ENCODE assay signal across 20 mouse cellular contexts in genomic region chr7:24621193-24621592, GRCm38 (mm10). TPM values are rescaled to one million over a fixed set of nuclear protein-coding genes. Genes with fewer than 3 reads are reported as not detected.
A peak's percentile ranks its signal among the peaks of the same experiment; 100 is the strongest.
DNase-seq lines count a peak whose midpoint lies in the region; ATAC-seq and TF ChIP-seq lines count a peak whose summit lies in the region.
"Had no signal": no experiment of that assay in that cellular context is flagged by ENCODE, and none has a peak within 500 bp of the region (broad histone marks: within the 10 kb centered on the region; RNA-seq: fewer than 3 reads in every experiment).

No protein-coding gene starts in this region.

- no peaks in the 10 kb centered on the region for H3K9me3 ChIP-seq in lung, postnatal 0 days (ENCODE audit: low read length)
- H3K9me3 ChIP-seq: hindbrain, embryonic 15.5 days; liver, embryonic 15.5 days had no signal

- no peak for DNase-seq in kidney, adult 2 months
- no peak for DNase-seq in kidney, postnatal 25 days
- DNase-seq in lung, postnatal 0 days (ENCODE audit: low spot score): no peak
- no peak for DNase-seq in lung, postnatal 4 days
- peak; percentile 70 for DNase-seq in ES-CJ7 (ENCODE audit: low read depth, low spot score)
- DNase-seq in induced T-regulatory cell, adult 2 months (ENCODE audit: low read depth): peak; percentile 48
- DNase-seq in adipocyte (ENCODE audit: low spot score): no peak
- no peak for DNase-seq in right cerebral cortex, postnatal 25 days
- DNase-seq: adrenal gland, postnatal 25 days; cerebellum, adult 9-10 months; heart, adult 11 months; heart, postnatal 14 days; layer of hippocampus, adult 9-11 months; thymus, postnatal 14 days had no signal

- no peak for TF ChIP-seq EP300 in lung, postnatal 0 days (IDR thresholded peaks at IDR 0.05)

- H3K27ac ChIP-seq in kidney, adult 2 months (ENCODE audit: insufficient read depth, low read depth, low read length): no peak overlapping the region
- H3K27ac ChIP-seq in lung, postnatal 0 days (ENCODE audit: low read length): no peak overlapping the region
- H3K27ac ChIP-seq: forebrain, embryonic 13.5 days; hindbrain, embryonic 15.5 days; liver, embryonic 15.5 days had no signal

- WGBS in kidney, adult 2 months: 86% methylated on average over 3 of the region's 3 CpGs
- WGBS in lung, postnatal 0 days: 85% methylated on average over 3 of the region's 3 CpGs

- no peak overlapping the region for H3K4me2 ChIP-seq in lung, postnatal 0 days (replicated peaks; ENCODE audit: low read depth, low read length)
- H3K4me2 ChIP-seq: forebrain, embryonic 13.5 days; hindbrain, embryonic 15.5 days; liver, embryonic 15.5 days had no signal

- no peak for ATAC-seq in lung, postnatal 0 days
- ATAC-seq: forebrain, embryonic 13.5 days had no signal

- H3K36me3 ChIP-seq in kidney, adult 2 months (ENCODE audit: control insufficient read depth, insufficient read depth, low read length): no peaks in the 10 kb centered on the region
- H3K36me3 ChIP-seq in lung, postnatal 0 days (ENCODE audit: insufficient read depth, low read length): no peaks in the 10 kb centered on the region; the same call in 1 of the 2 replicates
- H3K36me3 ChIP-seq: hindbrain, embryonic 15.5 days had no signal

- H3K4me3 ChIP-seq in kidney, adult 2 months (ENCODE audit: insufficient read depth, low read depth, low read length): no peak overlapping the region
- no peak overlapping the region for H3K4me3 ChIP-seq in lung, postnatal 0 days (ENCODE audit: low read depth, low read length)
- H3K4me3 ChIP-seq: forebrain, embryonic 13.5 days; hindbrain, embryonic 15.5 days; liver, embryonic 15.5 days had no signal

- no peaks in the 10 kb centered on the region for H3K4me1 ChIP-seq in kidney, adult 2 months (ENCODE audit: control insufficient read depth, insufficient read depth, low read length)
- no peaks in the 10 kb centered on the region for H3K4me1 ChIP-seq in lung, postnatal 0 days (ENCODE audit: insufficient read depth, low read depth, low read length)
- H3K4me1 ChIP-seq: hindbrain, embryonic 15.5 days; liver, embryonic 15.5 days had no signal

- H3K27me3 ChIP-seq in kidney, adult 2 months (replicated peaks; ENCODE audit: control insufficient read depth, insufficient read depth, low read length): no peaks in the 10 kb centered on the region
- H3K27me3 ChIP-seq in lung, postnatal 0 days (replicated peaks; ENCODE audit: insufficient read depth, low read length): no peaks in the 10 kb centered on the region
- H3K27me3 ChIP-seq: forebrain, embryonic 13.5 days; hindbrain, embryonic 15.5 days; liver, embryonic 15.5 days had no signal

- peak; percentile 14; the same call in 1 of the 2 replicates for TF ChIP-seq CTCF in kidney, adult 2 months (conservative IDR thresholded peaks at IDR 0.05; ENCODE audit: insufficient read depth, insufficient read length, low read depth, low read length)
- TF ChIP-seq CTCF in lung, postnatal 0 days (IDR thresholded peaks at IDR 0.05): peak; percentile 43

- H3K9ac ChIP-seq in lung, postnatal 0 days (replicated peaks; ENCODE audit: low read depth): no peak overlapping the region
- H3K9ac ChIP-seq: forebrain, embryonic 13.5 days; hindbrain, embryonic 15.5 days; liver, embryonic 15.5 days had no signal

- no peak for TF ChIP-seq POLR2A in kidney, adult 2 months (IDR thresholded peaks at IDR 0.05; ENCODE audit: low read depth, low read length)

RNA-seq across cellular contexts. Expression of gene Phldb3, which starts 10.6 kb away (rescaled TPM):
- polyA plus RNA-seq in kidney, adult 2 months (2012; rRNA removed): 2.8 and 3.1 TPM in 2 replicates
- polyA plus RNA-seq in lung, postnatal 0 days (2015; fragmentation: Nextera tagmentation; extraction: Ambion mirVana): 0.33 and 0.42 TPM in 2 replicates
- polyA plus RNA-seq: forebrain, embryonic 13.5 days; hindbrain, embryonic 15.5 days; neural tube, embryonic 14.5 days had no signal

RNA-seq across cellular contexts. Expression of gene Lypd3, which starts 15.2 kb away (rescaled TPM):
- 0.06 and 0.67 TPM in 2 replicates for polyA plus RNA-seq in kidney, adult 2 months (2012; rRNA removed)
- not detected in 2 replicates for polyA plus RNA-seq in lung, postnatal 0 days (2015; fragmentation: Nextera tagmentation; extraction: Ambion mirVana)
- polyA plus RNA-seq: forebrain, embryonic 13.5 days; liver, embryonic 15.5 days had no signal

RNA-seq across cellular contexts. Expression of gene Zfp575, which starts 33.8 kb away (rescaled TPM):
- polyA plus RNA-seq in kidney, adult 2 months (2012; rRNA removed): 0.11 and 0.15 TPM in 2 replicates
- 1.5 TPM in 2 replicates for polyA plus RNA-seq in lung, postnatal 0 days (2015; fragmentation: Nextera tagmentation; extraction: Ambion mirVana)

RNA-seq across cellular contexts. Expression of gene Ethe1, which starts 33.9 kb away (rescaled TPM):
- polyA plus RNA-seq in kidney, adult 2 months (2012; rRNA removed): 172 and 173 TPM in 2 replicates
- polyA plus RNA-seq in lung, postnatal 0 days (2015; fragmentation: Nextera tagmentation; extraction: Ambion mirVana): 13.4 and 14.5 TPM in 2 replicates

RNA-seq across cellular contexts. Expression of gene Tex101, which starts 55.3 kb away (rescaled TPM):
- 0.14 TPM in 1 of 2 replicates, not detected in the other for polyA plus RNA-seq in kidney, adult 2 months (2012; rRNA removed)
- not detected in 2 replicates for polyA plus RNA-seq in lung, postnatal 0 days (2015; fragmentation: Nextera tagmentation; extraction: Ambion mirVana)
- polyA plus RNA-seq: embryonic facial prominence, embryonic 14.5 days; forebrain, embryonic 13.5 days; hindbrain, embryonic 15.5 days; neural tube, embryonic 14.5 days; stomach, embryonic 14.5 days had no signal

Comparison
In these comparisons a context has a peak if more than half of its experiments do, and no peak if none do; other contexts are left out.
1. DNase-seq: peak in ES-CJ7 (single experiment) and induced T-regulatory cell, adult 2 months (single experiment); none in kidney, adult 2 months (single experiment), kidney, postnatal 25 days (0 of 2), lung, postnatal 0 days (single experiment), lung, postnatal 4 days (0 of 2), adipocyte (single experiment) and right cerebral cortex, postnatal 25 days (single experiment).